Mouse (Mus musculus) liver, adult 2 months (tissue): Measurements from ENCODE around the gene Slit1.

Source experiments
- CTCF ChIP-seq: fragments of 200-500 bp; IDR thresholded peaks from 2 replicates; pipeline ENCODE4 v1.5.1; 2011; ENCODE audit warnings: low read depth, low read length, control low read depth
- POLR2A ChIP-seq: fragments of 200-500 bp; IDR thresholded peaks from 2 replicates; pipeline ENCODE4 v1.6.1; 2011; ENCODE audit warnings: low read length, control low read depth; ENCODE audit not compliant: insufficient read depth; ENCODE audit errors: extremely low read depth

DNA sequence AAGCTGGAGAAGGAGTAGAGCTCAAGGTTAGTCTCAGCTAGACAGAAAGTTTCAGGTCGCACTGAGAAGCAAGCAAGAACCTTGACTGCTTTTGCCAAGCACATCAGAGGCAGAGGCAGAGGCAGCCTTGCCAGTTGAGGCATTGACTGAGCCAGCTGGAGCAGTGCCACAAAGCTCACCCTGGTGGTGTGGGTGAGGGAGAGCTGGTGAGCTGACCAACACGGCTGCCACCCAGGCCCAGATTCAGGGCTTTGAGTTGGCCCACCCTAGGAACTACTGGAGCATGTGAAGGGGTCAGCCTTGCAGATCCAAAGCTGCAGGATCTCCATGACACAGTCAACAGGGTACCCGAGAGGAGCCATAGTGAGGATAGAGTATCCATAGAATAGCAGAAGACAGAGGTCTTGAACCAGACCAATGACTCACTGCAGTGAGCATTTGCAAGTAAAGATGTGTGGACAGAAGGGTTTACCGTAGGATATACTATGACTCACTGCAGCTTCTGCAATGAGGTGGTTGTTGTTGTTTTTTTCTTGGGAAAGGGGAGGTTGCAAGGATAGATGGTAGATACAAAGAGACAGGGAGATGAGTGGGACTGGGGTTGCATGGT lies 164.0 kb downstream of the Slit1 start:
- TF ChIP-seq POLR2A: no peak
- peak; percentile 45 for TF ChIP-seq CTCF
